Mouse (Mus musculus) 3134 (cell line): ENCODE results near the gene Pccb.

Experiments
- DNase-seq: peaks from one replicate; pipeline ENCODE4 v3.0.0-alpha.2; 2011; ENCODE audit warnings: low spot score; ENCODE audit not compliant: insufficient read length; ENCODE audit errors: extremely low read depth

Pccb gene

DNA sequence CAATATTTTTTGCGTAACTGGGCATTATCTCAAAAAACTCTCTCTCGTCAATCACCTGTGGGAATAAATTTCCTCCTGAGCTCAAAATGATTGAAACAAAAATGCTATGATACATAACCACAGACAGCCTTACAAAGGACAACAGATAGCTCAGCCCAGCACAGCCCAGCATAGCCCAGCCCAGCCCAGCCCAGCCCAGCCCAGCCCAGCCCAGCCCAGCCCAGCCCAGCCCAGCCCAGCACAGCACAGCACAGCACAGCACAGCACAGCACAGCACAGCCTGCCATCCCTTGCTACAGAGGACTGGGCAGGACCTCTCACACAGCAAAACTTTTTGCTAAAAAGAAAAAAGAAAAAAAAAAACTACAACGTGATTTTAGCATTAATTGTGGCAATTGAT lies 46.8 kb downstream of the Pccb start:
- DNase-seq = no peak

GRCm38 (mm10) chr9:100987006-100987405 lies 47.7 kb downstream of the Pccb start:
- DNase-seq = no peak

GRCm38 (mm10) chr9:100984381-100985310 lies 50.1 kb downstream of the Pccb start:
- no peak for DNase-seq

DNA sequence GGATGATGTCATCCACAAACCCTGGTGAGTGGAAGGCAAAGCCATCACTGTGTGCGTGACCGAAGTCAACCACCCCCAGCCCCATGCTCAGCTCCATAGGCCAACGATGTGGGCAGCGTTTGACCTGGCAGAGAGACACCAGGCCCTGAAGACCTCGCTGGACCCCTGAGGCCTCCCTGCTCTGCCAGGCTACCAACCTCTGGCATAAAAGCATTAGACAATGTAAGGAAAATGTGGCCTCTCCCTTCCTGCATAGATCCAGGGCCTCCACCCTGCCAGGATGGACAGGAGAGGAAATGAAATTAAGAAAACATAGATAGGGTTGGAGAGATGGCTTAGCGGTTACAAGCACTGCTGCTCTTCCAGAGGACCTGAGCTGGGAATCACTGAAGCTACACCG lies 51.9 kb downstream of the Pccb start:
- DNase-seq = no peak

DNA sequence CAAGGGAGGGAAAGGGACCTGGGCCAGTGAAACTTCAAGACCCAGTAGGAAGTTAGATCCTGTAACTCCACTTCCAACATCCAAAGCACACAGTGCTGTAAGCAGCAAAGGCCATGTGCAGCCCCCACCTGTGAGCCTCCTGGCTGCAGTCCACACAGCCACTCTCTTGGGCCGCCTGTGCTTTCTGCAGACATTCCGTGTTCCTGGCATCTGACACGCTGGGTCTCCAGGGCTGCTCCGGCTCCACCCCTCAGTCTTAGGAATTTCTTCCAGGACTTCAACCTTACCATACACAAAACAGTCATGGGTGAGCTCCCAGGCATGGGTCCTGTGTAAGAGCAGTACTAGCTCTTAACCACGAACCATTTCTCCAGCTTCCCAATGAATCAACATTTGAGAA lies 55.4 kb downstream of the Pccb start:
- no peak for DNase-seq

GRCm38 (mm10) chr9:100978666-100979065 lies 56.0 kb downstream of the Pccb start:
- no peak for DNase-seq

DNA sequence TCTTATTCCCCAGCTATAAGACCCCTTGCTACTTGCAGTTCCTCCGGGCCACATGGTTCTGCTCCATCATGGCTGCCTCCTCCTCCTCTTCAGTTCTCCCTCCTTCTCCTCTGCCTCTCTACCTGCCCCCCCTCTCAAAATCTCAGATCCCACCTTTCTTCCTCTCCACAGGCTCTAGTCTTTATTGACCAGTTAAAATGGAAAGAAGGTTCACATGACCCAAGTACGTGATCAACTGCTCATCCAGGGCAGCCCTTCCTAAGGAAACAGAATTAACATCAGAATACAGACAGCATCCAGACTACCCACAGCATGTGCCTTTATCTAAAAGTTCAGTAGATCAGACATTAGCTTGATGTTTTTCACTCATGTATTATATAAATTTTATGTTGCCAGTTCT lies 65.2 kb downstream of the Pccb start:
- DNase-seq = no peak

DNA sequence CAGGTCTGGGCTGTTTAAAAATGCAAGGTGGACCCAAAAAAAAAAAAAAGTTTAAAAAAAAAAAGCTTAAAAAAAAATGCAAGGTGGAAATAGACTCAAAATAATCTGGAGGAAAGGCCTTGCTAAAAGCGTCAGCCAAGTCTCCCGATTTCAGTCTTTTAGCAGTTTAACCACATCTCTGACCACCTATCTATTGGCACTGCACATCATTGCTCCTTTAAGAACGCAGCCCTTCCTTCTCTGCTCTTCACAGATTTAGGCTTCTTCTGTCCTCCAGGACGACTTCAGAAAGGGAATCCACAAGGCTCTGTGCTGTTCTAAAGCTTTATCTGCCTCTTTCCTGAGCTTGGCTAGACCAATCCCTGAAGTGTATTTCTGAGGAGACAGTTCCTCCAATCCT lies 70.6 kb downstream of the Pccb start:
- no peak for DNase-seq

GRCm38 (mm10) chr9:100963428-100963912 lies 71.2 kb downstream of the Pccb start:
- no peak for DNase-seq

- DNase-seq = no peak
Measured at GRCm38 (mm10) chr9:100962903-100963427, 71.7 kb downstream of the Pccb start.

DNA sequence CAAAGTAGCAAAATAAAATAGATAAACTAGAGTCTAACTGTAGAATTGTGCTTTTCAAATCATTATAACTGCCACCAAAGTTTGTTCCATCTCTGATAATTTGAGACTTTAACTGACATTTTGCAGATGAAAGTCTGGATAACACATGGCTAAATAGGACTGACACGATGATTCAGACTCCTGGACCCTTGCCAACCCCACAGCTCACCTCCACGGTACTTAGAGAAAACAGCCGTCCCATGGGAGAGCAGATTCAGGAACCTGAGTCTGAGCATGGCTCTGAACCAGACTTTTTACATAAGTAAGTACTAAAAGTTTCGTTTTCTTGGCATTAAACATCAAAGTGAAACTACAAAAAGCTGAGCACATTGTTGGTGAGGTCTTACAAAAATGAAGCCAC lies 83.2 kb downstream of the Pccb start:
- DNase-seq = peak; percentile 40

DNA sequence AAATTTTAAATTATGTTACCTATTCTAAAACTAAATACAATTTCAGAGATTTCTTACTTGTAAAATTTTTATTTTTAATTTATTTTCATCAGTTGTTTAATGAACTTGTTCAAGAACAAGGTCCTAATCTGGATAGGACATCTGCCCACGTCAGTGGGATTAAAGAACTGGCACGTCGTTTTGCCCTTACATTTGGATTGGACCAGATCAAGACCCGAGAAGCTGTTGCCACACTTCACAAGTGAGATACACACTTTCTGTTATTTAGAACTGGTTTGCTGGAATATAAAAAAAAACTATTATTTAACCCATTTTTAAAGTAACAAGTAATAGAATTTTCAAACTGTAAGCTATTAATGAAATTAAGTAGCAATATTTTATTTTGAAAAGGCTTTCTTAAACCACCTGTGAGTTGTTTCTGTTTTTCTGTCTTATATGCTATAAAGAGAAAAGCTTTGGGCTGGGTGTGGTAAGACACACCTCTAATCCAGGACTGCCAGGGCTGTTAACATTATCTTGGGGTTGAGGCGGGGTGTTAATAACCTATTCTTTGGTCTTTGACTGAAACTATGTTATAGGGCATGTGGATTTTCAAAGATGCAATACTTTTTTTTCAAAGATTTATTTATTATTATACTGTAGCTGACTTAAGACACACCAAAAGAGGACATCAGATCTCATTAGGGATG lies 89.9 kb downstream of the Pccb start:
- DNase-seq = no peak

GRCm38 (mm10) chr9:100942042-100942441 lies 92.7 kb downstream of the Pccb start:
- DNase-seq = no peak
